ENCODE assay signal across 8 mouse cellular contexts in genomic region chr4:97618668-97619373, GRCm38 (mm10).
A peak's percentile ranks its signal among the peaks of the same experiment; 100 is the strongest.
DNase-seq lines count a peak whose midpoint lies in the region; ATAC-seq lines count a peak whose summit lies in the region.
"Had no signal": no experiment of that assay in that cellular context is flagged by ENCODE, and none has a peak within 500 bp of the region (broad histone marks: within the 10 kb centered on the region; RNA-seq: fewer than 3 reads in every experiment).

No protein-coding gene starts in this region.

- H3K27me3 ChIP-seq in neural tube, embryonic 12.5 days (replicated peaks): no peaks in the 10 kb centered on the region
- H3K27me3 ChIP-seq in forebrain, embryonic 12.5 days: no peaks in the 10 kb centered on the region
- H3K27me3 ChIP-seq in heart, embryonic 14.5 days (ENCODE audit: control insufficient read depth, insufficient read depth, low read length): no peaks in the 10 kb centered on the region
- no peaks in the 10 kb centered on the region for H3K27me3 ChIP-seq in neural tube, embryonic 13.5 days

- H3K9me3 ChIP-seq in neural tube, embryonic 12.5 days: no peaks in the 10 kb centered on the region
- H3K9me3 ChIP-seq in forebrain, embryonic 12.5 days: no peaks in the 10 kb centered on the region
- H3K9me3 ChIP-seq in heart, embryonic 14.5 days (ENCODE audit: control insufficient read depth, low read length): no peaks in the 10 kb centered on the region
- H3K9me3 ChIP-seq in neural tube, embryonic 13.5 days: no peaks in the 10 kb centered on the region

- H3K4me1 ChIP-seq in neural tube, embryonic 12.5 days: peaks cover 11% of the 10 kb centered on the region; the same call in 1 of the 2 replicates
- H3K4me1 ChIP-seq in forebrain, embryonic 12.5 days: peaks cover 13% of the 10 kb centered on the region
- H3K4me1 ChIP-seq in heart, embryonic 14.5 days (ENCODE audit: control insufficient read depth in 2 of 2, insufficient read depth in 2 of 2, low read length in 2 of 2): peaks cover 6 to 8% of the 10 kb centered on the region in 2 experiments
- peaks cover 12% of the 10 kb centered on the region for H3K4me1 ChIP-seq in neural tube, embryonic 13.5 days (replicated peaks)

- ATAC-seq in neural tube, embryonic 12.5 days (ENCODE audit: low FRiP score, low read depth): 0 out of 2 replicates have a peak, but pooled peaks have one; percentile 53
- ATAC-seq in forebrain, embryonic 12.5 days (ENCODE audit: low FRiP score): peak; percentile 82
- ATAC-seq in heart, embryonic 14.5 days (ENCODE audit: insufficient number of reproducible peaks, insufficient read depth, low FRiP score, low read depth): no peak
- ATAC-seq in neural tube, embryonic 13.5 days (ENCODE audit: low read depth): peak; percentile 88

- no peak overlapping the region for H3K4me3 ChIP-seq in neural tube, embryonic 12.5 days
- H3K4me3 ChIP-seq in forebrain, embryonic 12.5 days (replicated peaks): no peak overlapping the region
- H3K4me3 ChIP-seq in heart, embryonic 14.5 days (ENCODE audit: control insufficient read depth in 1 of 2, insufficient read depth in 1 of 2, low read depth in 1 of 2, low read length in 2 of 2): no peak overlapping the region
- no peak overlapping the region for H3K4me3 ChIP-seq in neural tube, embryonic 13.5 days

- no peaks in the 10 kb centered on the region for H3K36me3 ChIP-seq in neural tube, embryonic 12.5 days
- H3K36me3 ChIP-seq in forebrain, embryonic 12.5 days (replicated peaks): no peaks in the 10 kb centered on the region
- H3K36me3 ChIP-seq in heart, embryonic 14.5 days (ENCODE audit: control insufficient read depth, insufficient read depth, low read length): no peaks in the 10 kb centered on the region
- H3K36me3 ChIP-seq in neural tube, embryonic 13.5 days: no peaks in the 10 kb centered on the region

- H3K4me2 ChIP-seq in neural tube, embryonic 12.5 days (replicated peaks): no peak overlapping the region
- H3K4me2 ChIP-seq in forebrain, embryonic 12.5 days: peak overlapping the region; percentile 26
- H3K4me2 ChIP-seq in heart, embryonic 14.5 days (ENCODE audit: low read length): peak overlapping the region; percentile 48
- peak overlapping the region; percentile 35 for H3K4me2 ChIP-seq in neural tube, embryonic 13.5 days

- H3K27ac ChIP-seq in neural tube, embryonic 12.5 days: no peak overlapping the region
- H3K27ac ChIP-seq in forebrain, embryonic 12.5 days: peak overlapping the region; percentile 77
- H3K27ac ChIP-seq in heart, embryonic 14.5 days (replicated peaks in 1 of 2; ENCODE audit: control insufficient read depth in 1 of 2, insufficient read depth in 1 of 2, low read depth in 2 of 2, low read length in 2 of 2): no peak overlapping the region
- H3K27ac ChIP-seq in neural tube, embryonic 13.5 days (replicated peaks): peak overlapping the region; percentile 74
- H3K27ac ChIP-seq: kidney, postnatal 0 days had no signal

- 57% methylated on average over 15 of the region's 15 CpGs for WGBS in neural tube, embryonic 12.5 days
- WGBS in forebrain, embryonic 12.5 days: 50% methylated on average over 15 of the region's 15 CpGs
- 33% methylated on average over 15 of the region's 15 CpGs for WGBS in heart, embryonic 14.5 days
- WGBS in neural tube, embryonic 13.5 days: 43% methylated on average over 15 of the region's 15 CpGs

- no peak overlapping the region for H3K9ac ChIP-seq in neural tube, embryonic 12.5 days
- H3K9ac ChIP-seq in forebrain, embryonic 12.5 days: peak overlapping the region; percentile 29; the same call in 1 of the 2 replicates
- peak overlapping the region; percentile 17; the same call in 1 of the 2 replicates for H3K9ac ChIP-seq in heart, embryonic 14.5 days (ENCODE audit: low read length)
- H3K9ac ChIP-seq in neural tube, embryonic 13.5 days: 0 out of 2 replicates have a peak overlapping the region, but pooled peaks have one; percentile 3

- DNase-seq in neural tube, embryonic 10.5 days (ENCODE audit: extremely low spot score, low spot score): no peak
- peak; percentile 38 for DNase-seq in left cerebral cortex, adult 11 months (ENCODE audit: low spot score)
- DNase-seq in urinary bladder, postnatal 36 days (ENCODE audit: low spot score in 2 of 2): no peak

Comparison
In these comparisons a context has a peak if more than half of its experiments do, and no peak if none do; other contexts are left out.
1. H3K27ac ChIP-seq: peak in forebrain, embryonic 12.5 days (single experiment) and neural tube, embryonic 13.5 days (single experiment); none in neural tube, embryonic 12.5 days (single experiment) and heart, embryonic 14.5 days (0 of 2).